Mouse (Mus musculus): Measurements from ENCODE around the gene Ralgps1. TPM values are rescaled to one million over a fixed set of nuclear protein-coding genes. Genes with fewer than 3 reads are reported as not detected.

The Ralgps1 gene
- polyA plus RNA-seq, 1 experiment from 2014 or later: 53.1 TPM

- Histone ChIP-seq H3K27ac (no peak overlapping the region), H3K9me3 (no peaks in the 10 kb centered on the region)
- 84% methylated on average over 2 of the region's 2 CpGs for WGBS
These were observed 102.2 kb downstream of the Ralgps1 start for GRCm38 (mm10) chr2:33269132-33269493.

GRCm38 (mm10) chr2:33268384-33269131 is 102.7 kb downstream of the Ralgps1 start:
- no peak overlapping the region for H3K9ac ChIP-seq
- peaks cover 6% of the 10 kb centered on the region; the same call in 1 of the 2 replicates for H3K4me1 ChIP-seq
- H3K36me3 ChIP-seq (replicated peaks): peaks cover 4% of the 10 kb centered on the region; the same call in 1 of the 2 replicates
- no peaks in the 10 kb centered on the region for H3K9me3 ChIP-seq
- no peaks in the 10 kb centered on the region for H3K27me3 ChIP-seq (replicated peaks)
- H3K4me3 ChIP-seq: no peak overlapping the region
- ATAC-seq (replicated peaks): no peak
- no peak overlapping the region for H3K4me2 ChIP-seq
- H3K27ac ChIP-seq: no peak overlapping the region
- WGBS: 88% methylated on average over 6 of the region's 6 CpGs

More at GRCm38 (mm10) chr2:33269132-33269493, 102.2 kb downstream of the Ralgps1 start:
- Histone ChIP-seq H3K4me2 (no peak overlapping the region), H3K4me3 (no peak overlapping the region), H3K4me1 (peaks cover 6% of the 10 kb centered on the region; the same call in 1 of the 2 replicates), H3K9ac (no peak overlapping the region), H3K27me3 (replicated peaks) (no peaks in the 10 kb centered on the region), H3K36me3 (replicated peaks) (peaks cover 4% of the 10 kb centered on the region; the same call in 1 of the 2 replicates)
- no peak for ATAC-seq (replicated peaks)

- Histone ChIP-seq H3K4me3 (no peak overlapping the region), H3K9me3 (no peaks in the 10 kb centered on the region), H3K9ac (no peak overlapping the region), H3K27me3 (replicated peaks) (no peaks in the 10 kb centered on the region), H3K4me2 (no peak overlapping the region), H3K36me3 (replicated peaks) (no peaks in the 10 kb centered on the region), H3K27ac (no peak overlapping the region), H3K4me1 (peaks cover 6% of the 10 kb centered on the region; the same call in 1 of the 2 replicates)
- ATAC-seq (replicated peaks): no peak
- WGBS: 63% methylated on average over 1 of the region's 1 CpGs
These were observed 104.2 kb downstream of the Ralgps1 start for GRCm38 (mm10) chr2:33267075-33267474.

- 71% methylated on average over 3 of the region's 3 CpGs for WGBS
These were observed 105.5 kb downstream of the Ralgps1 start for GRCm38 (mm10) chr2:33265793-33266192.

GRCm38 (mm10) chr2:33261475-33261874 is 109.8 kb downstream of the Ralgps1 start:
- Histone ChIP-seq H3K9ac (no peak overlapping the region), H3K36me3 (replicated peaks) (0 out of 2 replicates have a peak, but pooled peaks cover 4% of the 10 kb centered on the region), H3K9me3 (no peaks in the 10 kb centered on the region), H3K4me2 (no peak overlapping the region), H3K4me1 (peaks cover under 1% of the 10 kb centered on the region; the same call in 1 of the 2 replicates), H3K27ac (no peak overlapping the region), H3K4me3 (no peak overlapping the region), H3K27me3 (replicated peaks) (no peaks in the 10 kb centered on the region)
- 93% methylated on average over 3 of the region's 3 CpGs for WGBS
- ATAC-seq (replicated peaks): no peak

More at GRCm38 (mm10) chr2:33265793-33266192, 105.5 kb downstream of the Ralgps1 start:
- Histone ChIP-seq H3K4me1 (peaks cover 6% of the 10 kb centered on the region; the same call in 1 of the 2 replicates), H3K9ac (no peak overlapping the region), H3K4me2 (no peak overlapping the region), H3K4me3 (no peak overlapping the region), H3K9me3 (no peaks in the 10 kb centered on the region), H3K27me3 (replicated peaks) (no peaks in the 10 kb centered on the region), H3K27ac (peak overlapping the region; percentile 51; the same call in 1 of the 2 replicates), H3K36me3 (replicated peaks) (no peaks in the 10 kb centered on the region)
- no peak for ATAC-seq (replicated peaks)

GRCm38 (mm10) chr2:33260772-33261171 is 110.5 kb downstream of the Ralgps1 start:
- Histone ChIP-seq H3K4me3 (no peak overlapping the region), H3K4me1 (no peaks in the 10 kb centered on the region; the same call in 1 of the 2 replicates), H3K27me3 (replicated peaks) (no peaks in the 10 kb centered on the region), H3K9ac (no peak overlapping the region), H3K27ac (no peak overlapping the region), H3K36me3 (replicated peaks) (0 out of 2 replicates have a peak, but pooled peaks cover 4% of the 10 kb centered on the region), H3K9me3 (no peaks in the 10 kb centered on the region), H3K4me2 (no peak overlapping the region)
- no peak for ATAC-seq (replicated peaks)
- WGBS: 85% methylated on average over 8 of the region's 8 CpGs

- 97% methylated on average over 3 of the region's 3 CpGs for WGBS
- H3K9me3 ChIP-seq: no peaks in the 10 kb centered on the region
These were observed 114.3 kb downstream of the Ralgps1 start for GRCm38 (mm10) chr2:33256769-33257537.

GRCm38 (mm10) chr2:33254318-33254985 is 116.8 kb downstream of the Ralgps1 start:
- WGBS: 85% methylated on average over 9 of the region's 9 CpGs
- no peaks in the 10 kb centered on the region for H3K9me3 ChIP-seq
- peaks cover 5% of the 10 kb centered on the region; the same call in 1 of the 2 replicates for H3K4me1 ChIP-seq
- no peak overlapping the region for H3K9ac ChIP-seq
- no peak overlapping the region for H3K4me2 ChIP-seq
- H3K27ac ChIP-seq: no peak overlapping the region
- 0 out of 2 replicates have a peak, but pooled peaks cover 2% of the 10 kb centered on the region for H3K36me3 ChIP-seq (replicated peaks)
- no peak overlapping the region for H3K4me3 ChIP-seq
- no peak for ATAC-seq (replicated peaks)
- no peaks in the 10 kb centered on the region for H3K27me3 ChIP-seq (replicated peaks)

More at GRCm38 (mm10) chr2:33256769-33257537, 114.3 kb downstream of the Ralgps1 start:
- Histone ChIP-seq H3K27me3 (replicated peaks) (no peaks in the 10 kb centered on the region), H3K4me2 (no peak overlapping the region), H3K4me3 (no peak overlapping the region), H3K9ac (no peak overlapping the region), H3K4me1 (peaks cover 5% of the 10 kb centered on the region; the same call in 1 of the 2 replicates), H3K36me3 (replicated peaks) (0 out of 2 replicates have a peak, but pooled peaks cover 4% of the 10 kb centered on the region), H3K27ac (no peak overlapping the region)
- no peak for ATAC-seq (replicated peaks)

GRCm38 (mm10) chr2:33253572-33254190 is 117.6 kb downstream of the Ralgps1 start:
- 66% methylated on average over 4 of the region's 4 CpGs for WGBS
- ATAC-seq (replicated peaks): 0 out of 2 replicates have a peak, but pooled peaks have one; percentile 45
- H3K9ac ChIP-seq: no peak overlapping the region
- H3K36me3 ChIP-seq (replicated peaks): no peaks in the 10 kb centered on the region
- H3K27ac ChIP-seq: 0 out of 2 replicates have a peak overlapping the region, but pooled peaks have one; percentile 26
- H3K4me3 ChIP-seq: no peak overlapping the region
- H3K4me2 ChIP-seq: no peak overlapping the region
- H3K4me1 ChIP-seq: peaks cover 5% of the 10 kb centered on the region; the same call in 1 of the 2 replicates
- H3K27me3 ChIP-seq (replicated peaks): no peaks in the 10 kb centered on the region
- no peaks in the 10 kb centered on the region for H3K9me3 ChIP-seq

- Histone ChIP-seq H3K27me3 (replicated peaks) (no peaks in the 10 kb centered on the region), H3K36me3 (replicated peaks) (no peaks in the 10 kb centered on the region), H3K9ac (no peak overlapping the region), H3K4me2 (no peak overlapping the region), H3K27ac (no peak overlapping the region), H3K4me1 (peaks cover 5% of the 10 kb centered on the region; the same call in 1 of the 2 replicates), H3K9me3 (no peaks in the 10 kb centered on the region), H3K4me3 (no peak overlapping the region)
- no peak for ATAC-seq (replicated peaks)
- WGBS: 88% methylated on average over 6 of the region's 6 CpGs
These were observed 118.5 kb downstream of the Ralgps1 start for GRCm38 (mm10) chr2:33252751-33253150.

- no peak overlapping the region for H3K4me3 ChIP-seq
- H3K27ac ChIP-seq: no peak overlapping the region
- no peak overlapping the region for H3K4me2 ChIP-seq
- no peaks in the 10 kb centered on the region for H3K27me3 ChIP-seq (replicated peaks)
- peaks cover 7% of the 10 kb centered on the region; the same call in 1 of the 2 replicates for H3K4me1 ChIP-seq
- H3K9me3 ChIP-seq: no peaks in the 10 kb centered on the region
- H3K36me3 ChIP-seq (replicated peaks): no peaks in the 10 kb centered on the region
- ATAC-seq (replicated peaks): no peak
- WGBS: 75% methylated on average over 3 of the region's 3 CpGs
- no peak overlapping the region for H3K9ac ChIP-seq
These were observed 121.2 kb downstream of the Ralgps1 start for GRCm38 (mm10) chr2:33249922-33250633.
